Mouse (Mus musculus) T-cell, adult 66 days (primary cell): ENCODE results near the gene Slc22a14. TPM values are rescaled to one million over a fixed set of nuclear protein-coding genes. Genes with fewer than 3 reads are reported as not detected.

Experiments used
- total RNA-seq, 2 experiments: library from RNA; stranded (reverse); gene quantifications; 3 replicates in 1 of 2; 4 replicates in 1 of 2; pipeline ENCODE4 v1.2.4; 2023

The Slc22a14 gene
- total RNA-seq = not detected

DNA sequence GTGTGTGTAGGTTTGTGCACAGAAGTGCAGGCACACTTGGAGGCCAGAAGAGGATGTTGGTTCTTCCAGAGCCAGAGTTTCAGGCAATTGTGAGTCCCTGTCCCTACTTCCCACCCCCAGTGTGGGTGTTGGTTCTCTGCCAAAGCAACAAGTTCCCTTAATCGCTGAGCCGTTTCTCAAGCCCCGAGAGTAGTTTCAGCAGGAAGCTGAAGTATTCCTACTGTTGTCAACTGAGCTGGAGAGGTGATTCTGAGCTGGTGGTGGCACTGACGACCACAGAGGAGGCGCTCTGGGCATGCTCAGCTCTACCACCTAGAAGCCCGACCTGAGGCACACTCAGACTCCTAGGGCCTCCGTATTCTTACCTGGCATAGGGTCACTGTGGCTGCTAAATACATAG is at the start of gene Slc22a14:
Slc22a14 (minus strand) TSS at position 270 of the 400 bp plus-strand sequence.

DNA sequence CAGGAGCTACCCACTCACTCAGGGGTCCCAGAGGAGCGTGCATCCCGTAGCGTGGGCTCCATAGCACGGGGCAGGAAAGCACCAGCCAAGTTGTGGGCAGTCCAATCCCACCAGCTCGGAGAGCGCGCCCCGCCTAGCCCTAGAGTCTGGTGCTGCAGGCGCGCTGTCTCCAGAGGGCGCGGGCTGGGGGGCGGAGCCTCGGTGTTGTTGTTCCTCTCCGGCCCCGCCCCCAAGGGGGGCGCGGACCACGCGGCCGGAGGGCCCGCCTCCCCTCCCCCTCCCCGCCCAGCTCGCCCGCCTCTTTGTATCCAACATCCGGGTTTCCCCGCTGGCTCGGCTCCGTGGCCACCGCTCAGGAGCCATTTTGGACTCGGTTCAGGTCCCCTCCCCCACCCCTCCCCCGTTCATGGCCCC is 36.5 kb upstream of the Slc22a14 start, which contains the start of gene Acvr2b:
Acvr2b (plus strand) TSS at position 318 of the 414 bp plus-strand sequence.

DNA sequence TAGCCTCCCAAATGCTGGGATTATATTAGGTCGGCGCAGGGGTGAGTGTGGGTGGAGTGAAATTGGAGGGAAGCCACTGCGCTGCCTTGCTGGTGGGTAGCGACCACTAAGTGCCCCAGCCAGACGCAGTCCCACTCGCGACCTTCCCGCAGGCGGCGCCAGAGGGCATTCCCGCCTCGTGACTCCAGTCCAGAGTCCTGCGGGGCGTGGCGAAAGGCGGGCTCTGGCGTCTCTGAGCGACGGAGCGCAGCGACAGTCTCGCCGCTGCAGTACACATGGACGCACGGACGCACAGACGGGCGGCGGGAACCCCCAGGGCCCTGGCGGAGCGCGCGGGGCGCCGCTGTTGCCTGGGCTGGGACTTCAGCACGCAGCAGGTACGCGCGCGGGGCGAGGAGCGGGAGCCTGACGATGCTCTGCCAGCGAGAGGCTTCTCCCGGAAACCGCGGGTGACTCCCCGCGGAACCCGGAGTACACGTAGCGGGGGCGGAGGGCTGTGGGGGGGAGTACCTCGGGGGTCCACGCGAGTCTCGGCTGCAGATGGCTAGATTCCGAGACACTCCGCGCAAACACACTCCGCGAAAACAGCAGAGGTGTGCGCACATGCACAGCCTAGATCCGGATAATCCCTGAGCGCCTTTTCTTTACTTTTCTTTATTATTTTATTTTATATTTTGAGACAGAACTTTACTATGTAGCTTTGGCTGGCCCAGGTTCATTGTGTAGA is 7.9 kb downstream of the Slc22a14 start, which contains the start of gene Xylb:
Xylb (plus strand) TSS at position 51 of the 727 bp plus-strand sequence.

DNA sequence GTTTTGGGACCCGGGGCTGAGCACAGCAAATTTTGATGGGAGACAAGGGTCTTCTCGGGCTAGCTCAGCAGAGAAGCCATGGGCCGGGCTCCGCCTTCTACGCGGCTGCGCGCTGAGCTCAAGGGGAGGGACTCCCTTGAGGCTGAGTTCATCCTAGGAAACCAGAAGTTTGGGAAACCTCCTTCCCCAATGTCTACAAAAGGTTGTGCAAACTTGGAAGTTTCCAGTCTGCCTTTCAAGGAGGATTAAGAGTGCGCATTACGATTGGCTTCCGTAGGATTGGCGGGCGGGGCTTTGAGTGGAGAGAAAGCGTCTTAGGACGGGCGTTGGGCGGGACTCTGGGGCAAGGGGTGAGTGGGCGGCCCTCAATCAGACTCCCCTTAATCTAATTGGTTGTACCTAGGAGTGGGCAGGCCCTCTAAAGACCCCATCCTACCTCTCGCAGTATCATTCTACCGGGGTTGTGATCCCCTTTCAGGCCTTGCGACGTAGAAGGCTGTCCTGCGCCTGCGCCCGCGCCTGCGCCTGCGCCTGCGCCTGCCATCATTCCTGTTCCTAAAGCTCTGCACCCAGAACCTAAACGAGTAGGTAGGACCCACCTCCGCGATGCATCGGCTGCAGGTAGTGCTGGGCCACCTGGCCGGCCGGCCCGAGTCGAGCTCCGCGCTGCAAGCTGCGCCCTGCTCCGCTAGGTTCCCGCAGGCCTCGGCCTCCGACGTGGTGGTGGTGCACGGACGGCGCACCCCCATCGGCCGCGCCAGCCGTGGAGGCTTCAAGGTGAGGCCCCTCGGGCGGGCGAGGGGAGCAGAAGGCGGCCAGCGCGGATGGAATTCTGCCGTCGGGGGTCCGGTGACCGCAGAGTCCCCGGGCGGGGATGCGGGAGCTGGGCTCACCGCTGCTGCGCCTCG is 24.2 kb downstream of the Slc22a14 start, which contains the start of gene Myd88:
Myd88 (minus strand) TSS at position 503 of the 908 bp plus-strand sequence.

DNA sequence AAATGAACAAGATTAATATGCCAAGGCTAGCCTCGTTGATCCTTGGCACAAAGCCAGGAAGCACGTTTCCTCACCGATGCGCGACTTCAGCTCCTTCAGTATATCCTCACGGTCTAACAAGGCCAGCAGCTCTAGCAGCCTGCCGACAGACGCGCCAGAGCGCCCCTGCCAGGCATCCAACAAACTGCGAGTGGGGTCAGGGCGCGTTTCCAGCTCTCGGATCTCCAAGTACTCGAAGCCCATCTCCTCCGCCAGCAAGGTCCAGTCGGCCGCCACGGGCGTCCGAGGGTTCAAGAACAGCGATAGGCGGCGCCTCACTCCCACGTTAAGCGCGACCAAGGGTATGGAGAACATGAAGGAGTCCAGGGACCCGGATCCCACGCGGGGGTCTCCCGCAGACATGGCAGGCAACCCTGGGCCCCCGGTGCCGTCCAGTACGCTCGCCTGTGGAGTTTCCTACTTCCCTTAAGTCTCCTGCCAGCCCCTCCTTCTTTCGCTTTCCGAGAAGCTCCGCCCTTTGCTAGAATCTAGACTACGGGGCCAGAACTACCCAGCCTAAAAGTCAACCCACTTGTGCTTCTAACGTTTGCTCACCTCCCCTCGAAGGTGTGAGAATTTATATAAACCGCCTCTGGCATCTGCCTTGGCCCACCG is 25.7 kb downstream of the Slc22a14 start, which contains the start of gene Acaa1a:
Acaa1a (plus strand) TSS at position 119 of the 654 bp plus-strand sequence.

DNA sequence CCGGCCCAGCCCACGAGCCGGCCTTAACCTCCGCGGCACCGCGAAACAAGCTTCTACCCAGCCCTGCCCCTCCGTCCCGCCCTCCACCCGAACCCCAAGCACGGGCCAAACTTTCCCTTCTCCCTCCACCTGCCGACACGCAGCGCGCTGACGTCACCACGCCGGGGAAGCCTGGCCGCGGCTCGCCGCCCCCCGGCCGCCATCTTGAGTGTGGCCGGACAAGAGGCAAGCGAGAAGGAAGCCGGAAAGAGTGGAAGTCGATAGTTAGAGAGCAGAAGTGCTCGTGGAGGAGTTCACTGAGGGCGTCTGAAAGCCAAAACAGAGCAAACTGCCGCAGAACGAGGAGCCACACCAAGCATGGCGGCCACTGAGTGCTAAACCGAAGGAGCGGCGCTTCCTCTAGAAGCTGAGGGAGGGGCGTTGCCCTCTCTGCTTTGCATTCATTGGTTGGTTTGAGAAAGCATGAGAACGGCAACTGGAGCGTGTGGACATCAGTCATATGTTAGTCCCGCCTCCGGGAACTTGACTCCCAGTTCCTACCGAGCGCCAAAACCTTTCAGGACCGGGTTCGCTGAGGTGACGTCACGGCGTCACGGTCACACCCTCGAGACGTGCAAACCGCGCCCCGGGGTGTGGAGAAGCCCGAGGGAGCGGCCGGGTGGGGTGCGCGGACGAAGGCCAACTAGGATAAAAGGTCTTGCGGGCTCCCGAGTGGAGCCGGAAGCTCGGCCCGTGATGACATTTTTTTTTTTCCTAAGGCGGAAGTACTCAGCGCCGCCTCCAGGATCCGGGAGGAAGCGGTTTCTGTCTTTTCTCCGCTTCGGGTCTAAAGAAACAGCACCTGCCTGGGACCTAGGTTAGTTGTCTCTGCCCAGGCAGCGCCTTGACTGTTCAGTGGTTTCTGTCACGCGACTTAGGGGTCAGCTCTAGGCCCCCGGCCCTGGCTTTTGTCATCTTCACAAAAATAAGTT is 42.8 kb downstream of the Slc22a14 start, which contains the start of gene Oxsr1:
Oxsr1 (minus strand) TSS at position 139 of the 971 bp plus-strand sequence.

DNA sequence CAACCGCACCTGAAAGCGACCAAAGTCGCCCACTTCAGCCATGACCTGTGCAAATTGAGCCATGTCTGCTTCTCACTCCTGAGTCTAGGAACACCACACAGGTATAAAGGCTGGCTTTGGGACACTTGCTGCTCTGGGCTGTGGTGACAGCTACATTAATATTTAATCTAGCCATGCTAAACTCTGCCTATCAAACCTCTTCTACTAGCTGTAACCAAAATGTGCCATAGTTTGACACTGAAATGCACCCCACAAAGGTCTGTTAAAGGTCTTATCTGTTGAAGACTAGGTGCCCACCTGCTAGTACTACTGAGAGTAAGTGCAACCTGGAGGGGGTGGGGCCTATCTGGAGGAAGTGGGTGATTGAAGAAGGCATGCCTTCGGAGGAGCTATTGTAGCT is 156.4 kb downstream of the Slc22a14 start, which contains the start of gene Slc22a13:
Slc22a13 (minus strand) TSS at position 101 of the 400 bp plus-strand sequence.

DNA sequence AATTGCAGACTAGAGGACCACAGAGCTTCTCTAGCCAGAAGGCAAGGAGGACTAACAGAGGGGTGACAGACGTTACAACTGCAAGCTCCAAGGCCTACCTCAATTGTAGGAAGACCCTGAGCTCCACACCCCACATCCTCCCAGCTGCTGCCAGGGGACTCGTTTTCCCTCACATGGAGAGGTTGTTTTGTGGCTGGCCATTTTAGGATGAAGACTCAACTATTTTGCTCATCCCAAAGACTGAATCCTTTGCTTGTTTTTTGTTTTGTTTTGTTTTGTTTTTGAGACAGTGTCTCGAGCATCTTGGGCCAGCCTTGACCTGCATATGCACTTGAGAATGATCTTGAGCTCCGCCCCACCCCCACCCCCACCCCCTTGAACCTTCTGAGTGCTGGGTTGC is 206.5 kb downstream of the Slc22a14 start, which contains the start of gene Gm47289:
Gm47289 (plus strand) TSS at position 301 of the 400 bp plus-strand sequence.

DNA sequence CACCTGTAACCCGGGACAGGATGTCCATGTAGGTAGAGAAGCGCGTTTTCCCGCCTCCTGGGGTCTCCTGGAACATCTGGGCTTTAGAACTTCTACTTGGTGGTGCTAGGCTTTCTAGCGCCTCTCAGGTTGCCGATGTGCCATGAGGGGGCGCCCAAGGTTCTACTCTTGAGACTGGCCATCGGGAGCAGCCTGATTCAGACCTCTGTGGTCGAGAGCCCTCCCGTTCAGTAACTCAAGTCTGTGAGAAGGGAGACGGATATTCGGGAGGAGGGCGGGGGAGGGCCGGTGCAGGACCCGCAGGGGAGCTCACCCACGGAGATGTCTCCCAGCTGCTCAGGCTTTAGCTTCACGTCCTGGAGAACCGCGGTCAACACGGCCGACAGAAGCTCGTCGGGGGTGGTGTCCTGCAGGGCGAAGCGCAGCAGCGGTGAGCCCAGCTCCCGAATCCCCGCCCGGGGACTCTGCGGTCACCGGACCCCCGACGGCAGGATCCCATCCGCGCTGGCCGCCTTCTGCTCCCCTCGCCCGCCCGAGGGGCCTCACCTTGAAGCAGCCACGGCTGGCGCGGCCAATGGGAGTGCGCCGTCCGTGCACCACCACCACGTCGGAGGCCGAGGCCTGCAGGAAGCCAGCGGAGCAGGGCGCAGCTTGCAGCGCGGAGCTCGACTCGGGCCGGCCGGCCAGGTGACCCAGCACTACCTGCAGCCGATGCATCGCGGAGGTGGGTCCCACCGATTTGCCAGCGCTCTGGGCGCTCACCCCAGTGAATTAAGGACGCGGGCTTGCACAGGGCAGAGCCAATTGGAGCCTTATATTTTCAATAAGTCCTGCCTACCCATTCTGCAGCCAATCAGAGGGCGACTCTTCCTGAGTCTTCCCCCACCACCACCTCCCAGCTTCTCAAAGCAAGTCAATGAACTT is 208.8 kb downstream of the Slc22a14 start, which contains the start of gene Acaa1b:
Acaa1b (minus strand) TSS at position 816 of the 924 bp plus-strand sequence.

Other genes with a start within 250 kb of the Slc22a14 start
- 1 to 10 TPM in 1 of 2 experiments, under 1 TPM in 1; 0.79 to 1.2 TPM for gene Acaa1b, start 208.5 kb downstream of the Slc22a14 start, total RNA-seq
- gene Gm47289, start 206.4 kb downstream of the Slc22a14 start, total RNA-seq = not detected
- gene Slc22a13, start 156.5 kb downstream of the Slc22a14 start, total RNA-seq = not detected
- 10 to 100 TPM; 43.8 to 46.8 TPM for gene Oxsr1, start 43.1 kb downstream of the Slc22a14 start, total RNA-seq
- 10 to 100 TPM; 55.5 to 57.2 TPM for gene Acaa1a, start 25.9 kb downstream of the Slc22a14 start, total RNA-seq
- 10 to 100 TPM; 48.2 to 49.0 TPM for gene Myd88, start 24.1 kb downstream of the Slc22a14 start, total RNA-seq
- 1 to 10 TPM; 1.5 to 3.0 TPM for gene Xylb, start 8.2 kb downstream of the Slc22a14 start, total RNA-seq
- gene Acvr2b, start 36.6 kb upstream of the Slc22a14 start, total RNA-seq = under 1 TPM; 0.44 to 0.89 TPM
- gene Exog, start 79.4 kb upstream of the Slc22a14 start, total RNA-seq = 1 to 10 TPM; 8.2 to 8.6 TPM
- under 1 TPM in 1 of 2 experiments, not detected in 1; 0.06 TPM for gene Scn5a, start 213.5 kb upstream of the Slc22a14 start, total RNA-seq